Mouse (Mus musculus) heart, adult 2 months (tissue): Measurements from ENCODE around the gene Rnasel.

Experiments
- CTCF ChIP-seq: fragments of 200-600 bp; IDR thresholded peaks from 2 replicates; pipeline ENCODE4 v1.8.1; 2022; ENCODE audit warnings: antibody characterized with exemption, mild to moderate bottlenecking, moderate library complexity
- POLR2A ChIP-seq: fragments of 200-500 bp; IDR thresholded peaks from 2 replicates; pipeline ENCODE4 v1.6.1; 2011; ENCODE audit warnings: mild to moderate bottlenecking, low read depth, low read length, control low read depth; ENCODE audit not compliant: insufficient read depth

DNA sequence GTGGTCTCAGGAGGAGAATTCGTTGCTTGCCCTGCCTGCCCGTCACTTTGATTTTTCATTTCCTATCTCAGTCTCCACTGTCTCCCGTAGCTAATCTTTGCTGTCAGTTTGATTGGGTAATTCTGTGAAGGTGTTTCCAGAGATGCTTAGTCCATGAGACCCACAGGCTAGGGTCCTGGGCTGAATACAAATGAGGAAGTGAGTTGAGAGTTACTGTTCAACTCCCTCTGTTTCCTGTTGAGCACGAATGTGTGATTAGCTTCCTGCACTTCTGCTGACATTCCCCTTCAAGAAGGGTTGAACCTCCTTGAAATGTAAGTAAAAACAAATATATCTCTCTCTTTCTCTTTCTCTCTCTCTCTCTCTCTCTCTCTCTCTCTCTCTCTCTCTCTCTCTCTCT is 36.4 kb downstream of the Rnasel start:
- no peak for TF ChIP-seq POLR2A
- no peak for TF ChIP-seq CTCF
